Comparison of ENCODE assay signal across 20 mouse cellular contexts in genomic region chr11:35326346-35326745, GRCm38 (mm10).
DNase-seq lines count a peak whose midpoint lies in the region; ATAC-seq and TF ChIP-seq lines count a peak whose summit lies in the region.
"Had no signal": no experiment of that assay in that cellular context is flagged by ENCODE, and none has a peak within 500 bp of the region (broad histone marks: within the 10 kb centered on the region; RNA-seq: fewer than 3 reads in every experiment).

No protein-coding gene starts in this region.

- no peaks in the 10 kb centered on the region for H3K9me3 ChIP-seq in heart, embryonic 16.5 days (replicated peaks; ENCODE audit: control insufficient read depth, low read length)
- no peaks in the 10 kb centered on the region for H3K9me3 ChIP-seq in heart, embryonic 10.5 days
- H3K9me3 ChIP-seq in ES-E14 (ENCODE audit: control insufficient read depth, insufficient read depth, low read depth, low read length): no peaks in the 10 kb centered on the region
- H3K9me3 ChIP-seq in lung, postnatal 0 days (ENCODE audit: low read length): no peaks in the 10 kb centered on the region
- H3K9me3 ChIP-seq: forebrain, embryonic 13.5 days; midbrain, embryonic 12.5 days had no signal

- DNase-seq in heart, embryonic 10.5 days (ENCODE audit: low spot score): no peak
- DNase-seq in ES-E14 (ENCODE audit: low read depth, low spot score): peak; percentile 62
- DNase-seq in embryo, embryonic 11 days: peak; percentile 47
- DNase-seq in thymus, postnatal 0 days (ENCODE audit: low spot score): peak; percentile 86
- no peak for DNase-seq in lung, postnatal 0 days (ENCODE audit: low spot score)
- DNase-seq in spleen, postnatal 10 days (ENCODE audit: low spot score in 2 of 2): no peak
- DNase-seq in frontal cortex, postnatal 36 days (ENCODE audit: low spot score in 2 of 2): no peak
- DNase-seq: B cell, adult 2 months; cerebellum, adult 11-12 months; cerebellum, postnatal 36 days; heart, postnatal 10 days; kidney, adult 18-20 months; kidney, postnatal 36 days; left cerebral cortex, postnatal 4 days; spleen, adult 18-20 months had no signal

- no peak overlapping the region for H3K27ac ChIP-seq in heart, embryonic 16.5 days (ENCODE audit: low read length)
- no peak overlapping the region for H3K27ac ChIP-seq in heart, embryonic 10.5 days
- H3K27ac ChIP-seq in ES-E14 (ENCODE audit: insufficient read depth, low read depth, low read length, poor library complexity, severe bottlenecking): no peak overlapping the region
- H3K27ac ChIP-seq in lung, postnatal 0 days (ENCODE audit: low read length): no peak overlapping the region
- H3K27ac ChIP-seq: forebrain, embryonic 13.5 days; midbrain, embryonic 12.5 days had no signal

- no peak for TF ChIP-seq CTCF in lung, postnatal 0 days (IDR thresholded peaks at IDR 0.05)

- H3K36me3 ChIP-seq in heart, embryonic 16.5 days (ENCODE audit: control insufficient read depth, insufficient read depth): no peaks in the 10 kb centered on the region
- H3K36me3 ChIP-seq in heart, embryonic 10.5 days: 0 out of 2 replicates have a peak, but pooled peaks cover 5% of the 10 kb centered on the region
- no peaks in the 10 kb centered on the region for H3K36me3 ChIP-seq in ES-E14 (ENCODE audit: control insufficient read depth, insufficient read depth, low read length, poor library complexity, severe bottlenecking)
- H3K36me3 ChIP-seq in lung, postnatal 0 days (ENCODE audit: insufficient read depth, low read length): no peaks in the 10 kb centered on the region
- H3K36me3 ChIP-seq: midbrain, embryonic 12.5 days had no signal

- in situ Hi-C loops in ES-E14 (cut with MboI; ENCODE audit: low sequenced_read_pairs in 2 of 2, unreplicated experiment in 2 of 2): no loop called here

- no peak overlapping the region for H3K4me3 ChIP-seq in heart, embryonic 16.5 days (ENCODE audit: low read length)
- H3K4me3 ChIP-seq in heart, embryonic 10.5 days: no peak overlapping the region
- H3K4me3 ChIP-seq in ES-E14 (ENCODE audit: insufficient read depth in 1 of 2, low read depth in 1 of 2, low read length in 2 of 2, poor library complexity in 1 of 2, severe bottlenecking in 1 of 2): no peak overlapping the region
- H3K4me3 ChIP-seq in lung, postnatal 0 days (ENCODE audit: low read depth, low read length): no peak overlapping the region
- H3K4me3 ChIP-seq: forebrain, embryonic 13.5 days; midbrain, embryonic 12.5 days had no signal

- no peak overlapping the region for H3K4me2 ChIP-seq in heart, embryonic 16.5 days (ENCODE audit: low read depth, low read length)
- no peak overlapping the region for H3K4me2 ChIP-seq in lung, postnatal 0 days (replicated peaks; ENCODE audit: low read depth, low read length)
- H3K4me2 ChIP-seq: forebrain, embryonic 13.5 days; liver, embryonic 11.5 days; midbrain, embryonic 12.5 days had no signal

- ATAC-seq in heart, embryonic 16.5 days (replicated peaks; ENCODE audit: extremely low read depth, insufficient read depth, low FRiP score): peak; percentile 53
- no peak for ATAC-seq in lung, postnatal 0 days
- ATAC-seq: forebrain, embryonic 13.5 days; hindbrain, embryonic 16.5 days had no signal

- no peak for TF ChIP-seq EP300 in lung, postnatal 0 days (IDR thresholded peaks at IDR 0.05)

- no peaks in the 10 kb centered on the region for H3K27me3 ChIP-seq in heart, embryonic 16.5 days (ENCODE audit: control insufficient read depth, insufficient read depth, low read length)
- H3K27me3 ChIP-seq in heart, embryonic 10.5 days (ENCODE audit: insufficient read depth, poor library complexity, severe bottlenecking): no peaks in the 10 kb centered on the region; the same call in 1 of the 2 replicates
- H3K27me3 ChIP-seq in lung, postnatal 0 days (replicated peaks; ENCODE audit: insufficient read depth, low read length): no peaks in the 10 kb centered on the region

- no peak overlapping the region for H3K9ac ChIP-seq in heart, embryonic 16.5 days (ENCODE audit: low read length)
- no peak overlapping the region for H3K9ac ChIP-seq in ES-E14 (ENCODE audit: insufficient read depth, low read depth, low read length, poor library complexity, severe bottlenecking)
- no peak overlapping the region for H3K9ac ChIP-seq in lung, postnatal 0 days (replicated peaks; ENCODE audit: low read depth)
- H3K9ac ChIP-seq: forebrain, embryonic 13.5 days; midbrain, embryonic 12.5 days had no signal

- H3K4me1 ChIP-seq in heart, embryonic 16.5 days (ENCODE audit: control insufficient read depth, insufficient read depth, low read length): no peaks in the 10 kb centered on the region
- peaks cover 19% of the 10 kb centered on the region for H3K4me1 ChIP-seq in heart, embryonic 10.5 days
- peaks cover 0 to 5% of the 10 kb centered on the region in 2 experiments; a peak in 1 of 4 replicates for H3K4me1 ChIP-seq in ES-E14 (ENCODE audit: control insufficient read depth in 2 of 2, insufficient read depth in 2 of 2, low read length in 2 of 2, poor library complexity in 1 of 2)
- H3K4me1 ChIP-seq in lung, postnatal 0 days (ENCODE audit: insufficient read depth, low read depth, low read length): no peaks in the 10 kb centered on the region
- H3K4me1 ChIP-seq: forebrain, embryonic 13.5 days had no signal

- whole genome bisulfite sequencing in heart, embryonic 16.5 days: 46% methylated on average over 3 of the region's 3 CpGs
- WGBS in heart, embryonic 10.5 days: 28% methylated on average over 3 of the region's 3 CpGs
- 34% methylated on average over 3 of the region's 3 CpGs for WGBS in lung, postnatal 0 days

TF ChIP-seq in ES-E14, 5 proteins besides CTCF, POLR2A, EP300 and RAD21:
- TF ChIP-seq ZNF384 (IDR thresholded peaks at IDR 0.05; ENCODE audit: low read depth, low read length) (no peak), MAFK (IDR thresholded peaks at IDR 0.05; ENCODE audit: insufficient read depth, low read depth, low read length) (no peak), ZC3H11A (IDR thresholded peaks at IDR 0.05; ENCODE audit: borderline replicate concordance, low read depth, low read length) (no peak), HCFC1 (IDR thresholded peaks at IDR 0.05; ENCODE audit: borderline replicate concordance, insufficient read depth, low read length) (no peak), CHD2 (IDR thresholded peaks at IDR 0.05; ENCODE audit: low read depth, low read length) (no peak)
TF ChIP-seq in ES-E14: peak in this region for 0.

Comparison
In these comparisons a context has a peak if more than half of its experiments do, and no peak if none do; other contexts are left out.
1. DNase-seq: peak in ES-E14 (single experiment), embryo, embryonic 11 days (single experiment) and thymus, postnatal 0 days (single experiment); none in heart, embryonic 10.5 days (single experiment), lung, postnatal 0 days (single experiment), spleen, postnatal 10 days (0 of 2) and frontal cortex, postnatal 36 days (0 of 2).